13 mouse cellular contexts compared by ENCODE assay signal in genomic region chr17:80053931-80054734, GRCm38 (mm10). TPM values are rescaled to one million over a fixed set of nuclear protein-coding genes. Genes with fewer than 3 reads are reported as not detected.
A peak's percentile ranks its signal among the peaks of the same experiment; 100 is the strongest.
DNase-seq lines count a peak whose midpoint lies in the region; ATAC-seq lines count a peak whose summit lies in the region.
"Had no signal": no experiment of that assay in that cellular context is flagged by ENCODE, and none has a peak within 500 bp of the region (broad histone marks: within the 10 kb centered on the region; RNA-seq: fewer than 3 reads in every experiment).

No protein-coding gene starts in this region.

- peaks cover 17% of the 10 kb centered on the region for H3K4me1 ChIP-seq in forebrain, embryonic 16.5 days (replicated peaks; ENCODE audit: control insufficient read depth, insufficient read depth, low read length)
- H3K4me1 ChIP-seq in forebrain, embryonic 15.5 days, result peaks cover 21% of the 10 kb centered on the region
- H3K4me1 ChIP-seq: stomach, embryonic 15.5 days had no signal

- H3K4me2 ChIP-seq in forebrain, embryonic 16.5 days (ENCODE audit: low read length), result no peak overlapping the region
- no peak overlapping the region for H3K4me2 ChIP-seq in forebrain, embryonic 15.5 days (replicated peaks)
- H3K4me2 ChIP-seq: stomach, embryonic 15.5 days had no signal

- H3K36me3 ChIP-seq in forebrain, embryonic 16.5 days (ENCODE audit: control insufficient read depth, insufficient read depth), result peaks cover 17% of the 10 kb centered on the region
- H3K36me3 ChIP-seq in forebrain, embryonic 15.5 days, result peaks cover 30% of the 10 kb centered on the region

- H3K9ac ChIP-seq in forebrain, embryonic 16.5 days (replicated peaks; ENCODE audit: low read depth, low read length), result no peak overlapping the region
- H3K9ac ChIP-seq in forebrain, embryonic 15.5 days (replicated peaks), result no peak overlapping the region
- H3K9ac ChIP-seq: liver, embryonic 14.5 days; stomach, embryonic 15.5 days had no signal

- WGBS in forebrain, embryonic 16.5 days, result 76% methylated on average over 27 of the region's 27 CpGs
- 81% methylated on average over 27 of the region's 27 CpGs for WGBS in forebrain, embryonic 15.5 days

- peak; percentile 71 to 74 for DNase-seq in adrenal gland, postnatal 36 days
- DNase-seq in heart, adult 18-20 months, result peak; percentile 27 to 36
- DNase-seq in heart, postnatal 36 days, result peak; percentile 15 to 25
- no peak for DNase-seq in lung, postnatal 10 days
- DNase-seq in lung, postnatal 4 days, result no peak
- no peak for DNase-seq in left cerebral cortex, postnatal 10 days (ENCODE audit: extremely low spot score in 1 of 2, low spot score in 2 of 2)
- DNase-seq: kidney, adult 18-20 months had no signal

- H3K4me3 ChIP-seq in forebrain, embryonic 16.5 days (replicated peaks; ENCODE audit: low read length), result no peak overlapping the region
- H3K4me3 ChIP-seq in forebrain, embryonic 15.5 days, result no peak overlapping the region
- H3K4me3 ChIP-seq: megakaryocyte, embryonic 14.5 days; stomach, embryonic 15.5 days had no signal

- ATAC-seq in forebrain, embryonic 16.5 days, result peak; percentile 72; the same call in 1 of the 2 replicates
- no peak for ATAC-seq in forebrain, embryonic 15.5 days (replicated peaks)
- ATAC-seq: Patski had no signal

- intact Hi-C loops in heart, postnatal 36 days (cut with DNase I), result no loop called here
- intact Hi-C loops in left cerebral cortex, postnatal 10 days (cut with DNase I), result no loop called here

- no peaks in the 10 kb centered on the region for H3K9me3 ChIP-seq in forebrain, embryonic 16.5 days (ENCODE audit: control insufficient read depth, low read length)
- H3K9me3 ChIP-seq in forebrain, embryonic 15.5 days, result no peaks in the 10 kb centered on the region
- H3K9me3 ChIP-seq: megakaryocyte, embryonic 14.5 days; stomach, embryonic 15.5 days had no signal

- H3K27ac ChIP-seq in forebrain, embryonic 16.5 days (ENCODE audit: low read length), result no peak overlapping the region
- H3K27ac ChIP-seq in forebrain, embryonic 15.5 days (replicated peaks), result no peak overlapping the region
- H3K27ac ChIP-seq: liver, embryonic 14.5 days; stomach, embryonic 15.5 days had no signal

- no peaks in the 10 kb centered on the region for H3K27me3 ChIP-seq in forebrain, embryonic 16.5 days (replicated peaks; ENCODE audit: control insufficient read depth, insufficient read depth, low read length)
- no peaks in the 10 kb centered on the region for H3K27me3 ChIP-seq in forebrain, embryonic 15.5 days
- H3K27me3 ChIP-seq: megakaryocyte, embryonic 14.5 days; Patski; stomach, embryonic 15.5 days had no signal

RNA-seq across cellular contexts. Expression of gene Hnrnpll, which starts 8.0 kb away (rescaled TPM):
- polyA plus RNA-seq in forebrain, embryonic 16.5 days (2015; fragmentation: Nextera tagmentation; extraction: Ambion mirVana), result 66.6 and 77.6 TPM in 2 replicates
- 84.5 and 87.9 TPM in 2 replicates for polyA plus RNA-seq in forebrain, embryonic 15.5 days (2015; fragmentation: Nextera tagmentation; extraction: Ambion mirVana)
- total RNA-seq in adrenal gland, postnatal 36 days (2021), result 10 to 100 TPM; 45.7 to 51.8 TPM
- 10 to 100 TPM; 22.9 TPM for total RNA-seq in heart, adult 18-20 months (2021)
- 10 to 100 TPM; 21.0 to 24.5 TPM for total RNA-seq in heart, postnatal 36 days (2021)
- 10 to 100 TPM; 62.6 to 67.3 TPM for total RNA-seq in left cerebral cortex, postnatal 10 days (2021)

Comparison
In these comparisons a context has a peak if more than half of its experiments do, and no peak if none do; other contexts are left out.
1. DNase-seq: peak in adrenal gland, postnatal 36 days (2 of 2), heart, adult 18-20 months (2 of 2) and heart, postnatal 36 days (2 of 2); none in lung, postnatal 10 days (single experiment), lung, postnatal 4 days (0 of 2) and left cerebral cortex, postnatal 10 days (0 of 2).